Mouse (Mus musculus): ENCODE results near the gene Tppp2.

- TF ChIP-seq CTCF (IDR thresholded peaks at IDR 0.05) (no peak), EP300 (IDR thresholded peaks at IDR 0.05) (no peak)
Measured at GRCm38 (mm10) chr14:51895071-51895470, 23.2 kb upstream of the Tppp2 start.
